In the genomic region with DNA sequence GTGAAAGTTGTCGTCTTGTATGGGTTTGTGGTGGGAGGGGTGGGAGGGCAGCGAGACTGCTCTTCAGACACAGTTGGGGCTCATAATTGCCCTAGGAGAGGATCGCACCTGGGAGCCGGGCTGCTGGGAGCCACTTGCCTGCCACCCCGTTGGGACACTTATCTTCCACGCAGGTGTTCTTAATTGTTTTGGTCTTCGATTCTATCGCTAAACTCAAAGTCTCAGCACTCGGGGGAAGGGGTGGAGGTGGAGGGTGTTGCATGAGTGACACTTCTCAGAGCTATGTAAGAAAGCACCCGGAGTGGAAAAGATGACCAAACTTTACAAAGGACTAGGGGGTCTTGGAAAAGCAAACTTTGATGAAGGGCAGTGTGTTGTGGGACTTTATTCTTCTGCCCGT, we compare ENCODE assay signal across 8 mouse cellular contexts. TPM values are rescaled to one million over a fixed set of nuclear protein-coding genes. Genes with fewer than 3 reads are reported as not detected.
DNase-seq lines count a peak whose midpoint lies in the region; ATAC-seq and TF ChIP-seq lines count a peak whose summit lies in the region.

No protein-coding gene starts in this region.

- H3K9ac ChIP-seq in MEL (ENCODE audit: control insufficient read depth, low read depth, low read length, poor library complexity, severe bottlenecking) = peak overlapping the region; percentile 57
- H3K9ac ChIP-seq in forebrain, embryonic 14.5 days (ENCODE audit: low read length) = peak overlapping the region; percentile 56

- no peak for TF ChIP-seq RAD21 in MEL (IDR thresholded peaks at IDR 0.05; ENCODE audit: low read depth, low read length)

- no peak for TF ChIP-seq EP300 in MEL (IDR thresholded peaks at IDR 0.05; ENCODE audit: low read depth in 1 of 2, low read length in 2 of 2)

- WGBS in forebrain, embryonic 14.5 days = 2% methylated on average over 11 of the region's 11 CpGs

- H3K9me3 ChIP-seq in MEL (replicated peaks; ENCODE audit: insufficient read depth, low read length) = no peaks in the 10 kb centered on the region
- no peaks in the 10 kb centered on the region for H3K9me3 ChIP-seq in forebrain, embryonic 14.5 days (replicated peaks; ENCODE audit: control insufficient read depth, low read length)

- peaks cover 0 to 13% of the 10 kb centered on the region in 2 experiments; a peak in 2 of 4 replicates for H3K4me1 ChIP-seq in MEL (ENCODE audit: control insufficient read depth in 1 of 2, insufficient read depth in 2 of 2, low read length in 2 of 2)
- H3K4me1 ChIP-seq in forebrain, embryonic 14.5 days (ENCODE audit: control insufficient read depth, insufficient read depth, low read length) = 0 out of 2 replicates have a peak, but pooled peaks cover 7% of the 10 kb centered on the region

- peak overlapping the region; percentile 42 for H3K27ac ChIP-seq in MEL (ENCODE audit: control insufficient read depth, low read depth, low read length)
- H3K27ac ChIP-seq in forebrain, embryonic 14.5 days (ENCODE audit: low read depth, low read length) = 0 out of 2 replicates have a peak overlapping the region, but pooled peaks have one; percentile 4

- no peak for TF ChIP-seq POLR2A in MEL (IDR thresholded peaks at IDR 0.05; ENCODE audit: control insufficient read depth in 1 of 2, insufficient read depth in 1 of 2, low read depth in 1 of 2, low read length in 2 of 2, poor library complexity in 1 of 2)

- DNase-seq in 416B (ENCODE audit: low read depth) = peak; percentile 47
- DNase-seq in MEL (ENCODE audit: low read depth, low spot score) = peak; percentile 61
- no peak for DNase-seq in forebrain, embryonic 14.5 days (ENCODE audit: low spot score)
- DNase-seq in kidney, adult 9 months = peak; percentile 31
- peak; percentile 33 to 35 for DNase-seq in lung, postnatal 4 days
- DNase-seq in thymus, postnatal 0 days (ENCODE audit: low spot score) = peak; percentile 65
- no peak for DNase-seq in gastrocnemius, postnatal 14 days
- no peak for DNase-seq in MN1 (ENCODE audit: low spot score)

- H3K79me2 ChIP-seq in MEL (ENCODE audit: control insufficient read depth, insufficient read depth, low read length, poor library complexity) = peaks cover 13% of the 10 kb centered on the region

- H3K4me2 ChIP-seq in forebrain, embryonic 14.5 days (ENCODE audit: low read length) = peak overlapping the region; percentile 50

- ATAC-seq in forebrain, embryonic 14.5 days = no peak

- H3K4me3 ChIP-seq in MEL (ENCODE audit: control insufficient read depth in 1 of 2, insufficient read depth in 1 of 2, low read depth in 2 of 2, low read length in 2 of 2) = peak overlapping the region; percentile 68 to 84
- peak overlapping the region; percentile 36 for H3K4me3 ChIP-seq in forebrain, embryonic 14.5 days (ENCODE audit: low read depth, low read length)

- no peak for TF ChIP-seq CTCF in MEL (IDR thresholded peaks at IDR 0.05 in 2 of 3, conservative IDR thresholded peaks at IDR 0.05 in 1 of 3; ENCODE audit: control insufficient read depth in 1 of 3, insufficient read depth in 1 of 3, low read depth in 2 of 3, low read length in 3 of 3, poor library complexity in 1 of 3, severe bottlenecking in 1 of 3)

- H3K36me3 ChIP-seq in MEL (ENCODE audit: control insufficient read depth in 1 of 2, insufficient read depth in 2 of 2, low read length in 2 of 2) = peaks cover 0 to 6% of the 10 kb centered on the region in 2 experiments; a peak in 2 of 4 replicates
- no peaks in the 10 kb centered on the region for H3K36me3 ChIP-seq in forebrain, embryonic 14.5 days (ENCODE audit: control insufficient read depth, insufficient read depth, low read length)

- intact Hi-C loops in gastrocnemius, postnatal 14 days (cut with DNase I; ENCODE audit: low total_unique reads) = no loop called here

- no peaks in the 10 kb centered on the region for H3K27me3 ChIP-seq in MEL (ENCODE audit: control insufficient read depth in 1 of 2, insufficient read depth in 2 of 2, low read length in 2 of 2)
- no peaks in the 10 kb centered on the region for H3K27me3 ChIP-seq in forebrain, embryonic 14.5 days (replicated peaks; ENCODE audit: control insufficient read depth, insufficient read depth, low read length)

TF ChIP-seq in MEL, 35 proteins besides CTCF, POLR2A, EP300 and RAD21:
- TF ChIP-seq MAFK (IDR thresholded peaks at IDR 0.05; ENCODE audit: borderline replicate concordance, low read depth, low read length) (no peak), MXI1 (IDR thresholded peaks at IDR 0.05; ENCODE audit: low read depth, low read length) (no peak), TBP (IDR thresholded peaks at IDR 0.05; ENCODE audit: low read depth, low read length) (no peak), CHD2 (IDR thresholded peaks at IDR 0.05; ENCODE audit: low read length) (no peak), MAX (IDR thresholded peaks at IDR 0.05; ENCODE audit: low read length) (no peak), CHD1 (IDR thresholded peaks at IDR 0.05; ENCODE audit: low read depth, low read length) (no peak), HCFC1 (IDR thresholded peaks at IDR 0.05; ENCODE audit: low read depth, low read length) (no peak), TCF12 (IDR thresholded peaks at IDR 0.05; ENCODE audit: low read depth, low read length) (0 out of 2 replicates have a peak, but pooled peaks have one; percentile 24), GATA1 (IDR thresholded peaks at IDR 0.05; ENCODE audit: low read depth, low read length) (0 out of 2 replicates have a peak, but pooled peaks have one; percentile 6), GABPA (IDR thresholded peaks at IDR 0.05; ENCODE audit: low read depth, low read length) (no peak), ELF1 (IDR thresholded peaks at IDR 0.05; ENCODE audit: low read depth, low read length) (no peak), E2F4 (IDR thresholded peaks at IDR 0.05; ENCODE audit: borderline replicate concordance, low read depth, low read length) (no peak)

RNA-seq across cellular contexts. Expression of gene Cdkn1b, which starts 3.6 kb away (rescaled TPM):
- total RNA-seq in MEL (2012; rRNA removed) = 7.7 and 12.0 TPM in 2 replicates
- polyA plus RNA-seq in MEL (2012; ENCODE audit: insufficient read depth in 1 of 2, insufficient read length in 2 of 2, low read depth in 1 of 2, low replicate concordance in 2 of 2, missing spikeins in 1 of 2) = 10 to 100 TPM in 1 of 2 experiments, not detected in 1; 21.2 TPM
- polyA plus RNA-seq in forebrain, embryonic 14.5 days (2014; fragmentation: Nextera tagmentation; extraction: Ambion mirVana) = 58.8 and 63.3 TPM in 2 replicates
- polyA plus RNA-seq in thymus, postnatal 0 days (2015; fragmentation: Nextera tagmentation; extraction: Ambion mirVana) = 53.0 and 58.8 TPM in 2 replicates
- 10 to 100 TPM; 42.0 to 42.4 TPM for total RNA-seq in gastrocnemius, postnatal 14 days (2021)

RNA-seq across cellular contexts. Expression of gene Gpr19, which starts 18.3 kb away (rescaled TPM):
- total RNA-seq in MEL (2012; rRNA removed) = 8.4 and 9.0 TPM in 2 replicates
- polyA plus RNA-seq in MEL (2012; ENCODE audit: insufficient read depth in 1 of 2, insufficient read length in 2 of 2, low read depth in 1 of 2, low replicate concordance in 2 of 2, missing spikeins in 1 of 2) = 10 to 100 TPM in 1 of 2 experiments, not detected in 1; 11.7 TPM
- 42.4 and 46.2 TPM in 2 replicates for polyA plus RNA-seq in forebrain, embryonic 14.5 days (2014; fragmentation: Nextera tagmentation; extraction: Ambion mirVana)
- polyA plus RNA-seq in thymus, postnatal 0 days (2015; fragmentation: Nextera tagmentation; extraction: Ambion mirVana) = 11.8 and 11.9 TPM in 2 replicates
- 1 to 10 TPM; 5.5 to 5.8 TPM for total RNA-seq in gastrocnemius, postnatal 14 days (2021)

Comparison
In these comparisons a context has a peak if more than half of its experiments do, and no peak if none do; other contexts are left out.
1. DNase-seq: peak in 416B (single experiment), MEL (single experiment), kidney, adult 9 months (single experiment), lung, postnatal 4 days (2 of 2) and thymus, postnatal 0 days (single experiment); none in forebrain, embryonic 14.5 days (single experiment), gastrocnemius, postnatal 14 days (single experiment) and MN1 (single experiment).